Mouse (Mus musculus): ENCODE data around the gene Olfr1061. TPM values are rescaled to one million over a fixed set of nuclear protein-coding genes. Genes with fewer than 3 reads are reported as not detected.
"Not testable (repeated sequence)": the region's sequence is repeated elsewhere in the genome, so short reads cannot be mapped to it uniquely, and the experiment has no call there.

Olfr1061 gene
- polyA plus RNA-seq, 1 experiment from 2014 or later: not detected

DNA sequence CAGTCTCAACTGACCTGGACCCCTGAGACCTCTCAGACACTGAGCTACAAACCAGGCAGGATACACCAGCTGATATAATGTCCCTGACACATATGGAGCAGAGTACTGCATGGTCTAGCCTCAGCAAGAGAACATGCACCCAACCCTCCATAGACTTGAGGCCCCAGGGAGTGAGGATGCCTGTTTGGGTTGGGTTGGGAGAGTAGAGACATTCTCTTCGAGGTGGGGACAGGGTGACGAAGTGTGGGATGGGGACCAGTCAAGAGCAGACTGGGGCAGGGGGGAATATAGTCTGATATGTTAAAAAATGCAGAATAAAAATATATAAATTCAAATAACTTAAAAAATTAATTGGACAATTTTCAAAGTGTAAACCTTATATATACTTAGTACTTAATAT is 18.7 kb downstream of the Olfr1061 start:
- Histone ChIP-seq H3K4me1 (replicated peaks; ENCODE audit: insufficient read depth, low read length) (no peaks in the 10 kb centered on the region), H3K4me3 (replicated peaks; ENCODE audit: low read depth, low read length) (no peak overlapping the region), H3K9ac (ENCODE audit: low read depth, low read length) (no peak overlapping the region), H3K27me3 (ENCODE audit: insufficient read depth, low read length) (no peaks in the 10 kb centered on the region), H3K9me3 (replicated peaks; ENCODE audit: low read length) (no peaks in the 10 kb centered on the region), H3K27ac (no peak overlapping the region), H3K4me2 (ENCODE audit: low read length) (no peak overlapping the region), H3K36me3 (ENCODE audit: insufficient read depth, low read length) (no peaks in the 10 kb centered on the region)
- DNase-seq (ENCODE audit: low spot score): no peak
- WGBS: 83% methylated on average over 2 of the region's 2 CpGs
- ATAC-seq (replicated peaks; ENCODE audit: low FRiP score, low read depth): no peak; the same call in 1 of the 2 replicates
- no peak for TF ChIP-seq CTCF (IDR thresholded peaks at IDR 0.05; ENCODE audit: low read depth)

DNA sequence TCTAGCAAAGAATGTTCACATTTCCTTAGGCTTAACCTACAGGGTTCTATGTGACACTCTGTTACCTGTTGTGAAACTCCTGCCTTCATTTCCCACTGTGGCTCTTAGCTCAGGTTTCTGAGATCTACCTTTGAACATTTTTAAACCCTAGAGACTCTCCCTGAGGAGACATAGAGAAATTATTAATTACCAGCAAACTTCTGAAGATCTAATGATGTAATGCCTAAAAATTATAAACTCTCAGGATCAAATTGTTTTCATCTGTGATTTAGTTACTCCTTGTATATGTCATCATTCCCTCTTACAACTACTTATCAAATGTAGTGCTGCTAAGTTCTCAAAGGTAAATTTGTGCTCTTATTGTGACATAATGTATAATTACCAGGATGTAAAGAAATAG is 25.4 kb downstream of the Olfr1061 start, which contains the start of gene Olfr1058:
Gene Olfr1058 (minus strand): TSS at position 101 of the 400 bp plus-strand sequence.
- H3K4me1 ChIP-seq (replicated peaks; ENCODE audit: insufficient read depth, low read length); DNase-seq (ENCODE audit: low spot score); H3K4me2 ChIP-seq (ENCODE audit: low read length); H3K9me3 ChIP-seq (replicated peaks; ENCODE audit: low read length); H3K9ac ChIP-seq (ENCODE audit: low read depth, low read length); H3K4me3 ChIP-seq (replicated peaks; ENCODE audit: low read depth, low read length); H3K27ac ChIP-seq; ATAC-seq (replicated peaks; ENCODE audit: low FRiP score, low read depth); H3K27me3 ChIP-seq (ENCODE audit: insufficient read depth, low read length); H3K36me3 ChIP-seq (ENCODE audit: insufficient read depth, low read length): not testable (repeated sequence)

DNA sequence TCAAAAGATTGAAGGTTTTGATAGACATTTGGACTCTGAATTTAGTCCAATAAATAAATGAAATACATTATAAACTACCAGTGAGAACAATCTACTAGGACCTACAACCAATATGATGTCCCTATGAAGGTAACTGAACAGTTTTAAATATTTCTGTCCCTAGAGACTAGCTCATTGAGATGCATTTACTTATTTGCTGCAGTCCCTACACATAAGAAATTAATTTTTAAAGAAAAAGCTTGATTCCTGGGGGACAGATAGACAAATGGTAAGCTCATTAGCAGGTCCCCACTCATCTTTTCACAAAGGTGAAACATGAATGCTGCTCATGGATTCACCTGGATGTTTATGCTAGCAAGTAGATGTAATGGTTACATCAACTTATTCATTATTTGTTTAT is 35.6 kb downstream of the Olfr1061 start, which contains the start of gene Olfr1057:
Gene Olfr1057 (minus strand): TSS at position 101 of the 400 bp plus-strand sequence.
- Histone ChIP-seq H3K9ac (ENCODE audit: low read depth, low read length) (no peak within 1 kb of the TSS), H3K27me3 (ENCODE audit: insufficient read depth, low read length) (no peaks in the 10 kb centered on the region), H3K27ac (no peak within 1 kb of the TSS), H3K4me1 (replicated peaks; ENCODE audit: insufficient read depth, low read length) (no peaks in the 10 kb centered on the region), H3K9me3 (replicated peaks; ENCODE audit: low read length) (no peaks in the 10 kb centered on the region), H3K36me3 (ENCODE audit: insufficient read depth, low read length) (no peaks in the 10 kb centered on the region), H3K4me3 (replicated peaks; ENCODE audit: low read depth, low read length) (no peak within 1 kb of the TSS), H3K4me2 (ENCODE audit: low read length) (no peak within 1 kb of the TSS)
- ATAC-seq (replicated peaks; ENCODE audit: low FRiP score, low read depth) (no peak), DNase-seq (ENCODE audit: low spot score) (no peak)
- no peak for TF ChIP-seq CTCF (IDR thresholded peaks at IDR 0.05; ENCODE audit: low read depth)

DNA sequence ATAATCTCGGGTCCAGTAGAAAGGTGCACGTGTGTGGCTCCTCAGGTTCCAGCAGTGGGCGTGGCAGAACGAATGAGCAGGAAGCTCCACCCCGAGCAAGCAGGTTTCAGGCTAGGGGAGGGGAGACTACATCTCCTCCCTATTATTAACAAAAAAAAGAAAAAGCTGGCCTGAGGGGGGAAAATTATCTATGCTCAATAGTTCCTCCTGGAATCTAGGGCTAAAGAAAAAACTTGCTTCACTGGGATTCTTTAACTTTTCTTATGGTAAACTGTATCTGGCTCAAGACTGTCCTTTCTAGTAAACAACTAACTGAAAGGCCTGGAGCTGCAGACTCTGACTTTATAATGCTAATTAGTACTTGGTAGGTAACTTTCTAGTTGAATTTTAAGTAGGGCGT is 47.5 kb downstream of the Olfr1061 start:
- DNase-seq (ENCODE audit: low spot score); H3K4me2 ChIP-seq (ENCODE audit: low read length); H3K27ac ChIP-seq; H3K9me3 ChIP-seq (replicated peaks; ENCODE audit: low read length); ATAC-seq (replicated peaks; ENCODE audit: low FRiP score, low read depth); H3K36me3 ChIP-seq (ENCODE audit: insufficient read depth, low read length); H3K4me1 ChIP-seq (replicated peaks; ENCODE audit: insufficient read depth, low read length); H3K9ac ChIP-seq (ENCODE audit: low read depth, low read length); H3K27me3 ChIP-seq (ENCODE audit: insufficient read depth, low read length); H3K4me3 ChIP-seq (replicated peaks; ENCODE audit: low read depth, low read length): not testable (repeated sequence)
- no CpG with 5 or more reads among the region's 6 CpGs for WGBS

Other genes starting within 250 kb of the Olfr1061 start
- gene Olfr1043, start 246.5 kb downstream of the Olfr1061 start, polyA plus RNA-seq (2015; fragmentation: Nextera tagmentation; extraction: Ambion mirVana): not detected in 2 replicates
- gene Olfr1044, start 236.2 kb downstream of the Olfr1061 start, polyA plus RNA-seq (2015; fragmentation: Nextera tagmentation; extraction: Ambion mirVana): not detected in 2 replicates
- gene Olfr52, start 228.4 kb downstream of the Olfr1061 start, polyA plus RNA-seq (2015; fragmentation: Nextera tagmentation; extraction: Ambion mirVana): not detected in 2 replicates
- not detected in 2 replicates for gene Olfr1045, start 211.0 kb downstream of the Olfr1061 start, polyA plus RNA-seq (2015; fragmentation: Nextera tagmentation; extraction: Ambion mirVana)
- gene Olfr1046, start 194.7 kb downstream of the Olfr1061 start, polyA plus RNA-seq (2015; fragmentation: Nextera tagmentation; extraction: Ambion mirVana): not detected in 2 replicates
- gene Olfr1047, start 182.6 kb downstream of the Olfr1061 start, polyA plus RNA-seq (2015; fragmentation: Nextera tagmentation; extraction: Ambion mirVana): not detected in 2 replicates
- gene Olfr1048, start 173.8 kb downstream of the Olfr1061 start, polyA plus RNA-seq (2015; fragmentation: Nextera tagmentation; extraction: Ambion mirVana): not detected in 2 replicates
- gene Olfr1049, start 155.7 kb downstream of the Olfr1061 start, polyA plus RNA-seq (2015; fragmentation: Nextera tagmentation; extraction: Ambion mirVana): not detected in 2 replicates
- gene Olfr1051, start 135.0 kb downstream of the Olfr1061 start, polyA plus RNA-seq (2015; fragmentation: Nextera tagmentation; extraction: Ambion mirVana): not detected in 2 replicates
- gene Olfr1052, start 121.6 kb downstream of the Olfr1061 start, polyA plus RNA-seq (2015; fragmentation: Nextera tagmentation; extraction: Ambion mirVana): not detected in 2 replicates
- not detected in 2 replicates for gene Olfr1053, start 98.8 kb downstream of the Olfr1061 start, polyA plus RNA-seq (2015; fragmentation: Nextera tagmentation; extraction: Ambion mirVana)
- not detected in 2 replicates for gene Olfr1054, start 78.6 kb downstream of the Olfr1061 start, polyA plus RNA-seq (2015; fragmentation: Nextera tagmentation; extraction: Ambion mirVana)
- not detected in 2 replicates for gene Olfr1055, start 63.8 kb downstream of the Olfr1061 start, polyA plus RNA-seq (2015; fragmentation: Nextera tagmentation; extraction: Ambion mirVana)
- gene Olfr1056, start 51.6 kb downstream of the Olfr1061 start, polyA plus RNA-seq (2015; fragmentation: Nextera tagmentation; extraction: Ambion mirVana): not detected in 2 replicates
- not detected in 2 replicates for gene Olfr1057, start 35.7 kb downstream of the Olfr1061 start, polyA plus RNA-seq (2015; fragmentation: Nextera tagmentation; extraction: Ambion mirVana)
- not detected in 2 replicates for gene Olfr1058, start 25.5 kb downstream of the Olfr1061 start, polyA plus RNA-seq (2015; fragmentation: Nextera tagmentation; extraction: Ambion mirVana)
- not detected in 2 replicates for gene Olfr1062, start 12.7 kb upstream of the Olfr1061 start, polyA plus RNA-seq (2015; fragmentation: Nextera tagmentation; extraction: Ambion mirVana)
- not detected in 2 replicates for gene Olfr1065, start 36.5 kb upstream of the Olfr1061 start, polyA plus RNA-seq (2015; fragmentation: Nextera tagmentation; extraction: Ambion mirVana)
- gene Olfr1066, start 42.2 kb upstream of the Olfr1061 start, polyA plus RNA-seq (2015; fragmentation: Nextera tagmentation; extraction: Ambion mirVana): not detected in 2 replicates
- not detected in 2 replicates for gene Olfr228, start 73.3 kb upstream of the Olfr1061 start, polyA plus RNA-seq (2015; fragmentation: Nextera tagmentation; extraction: Ambion mirVana)
- not detected in 2 replicates for gene Olfr1076, start 94.4 kb upstream of the Olfr1061 start, polyA plus RNA-seq (2015; fragmentation: Nextera tagmentation; extraction: Ambion mirVana)
- not detected in 2 replicates for gene Olfr1079, start 128.4 kb upstream of the Olfr1061 start, polyA plus RNA-seq (2015; fragmentation: Nextera tagmentation; extraction: Ambion mirVana)
- gene Olfr1080, start 144.2 kb upstream of the Olfr1061 start, polyA plus RNA-seq (2015; fragmentation: Nextera tagmentation; extraction: Ambion mirVana): not detected in 2 replicates
- gene Olfr1082, start 184.9 kb upstream of the Olfr1061 start, polyA plus RNA-seq (2015; fragmentation: Nextera tagmentation; extraction: Ambion mirVana): not detected in 2 replicates
- not detected in 2 replicates for gene Olfr1084, start 225.7 kb upstream of the Olfr1061 start, polyA plus RNA-seq (2015; fragmentation: Nextera tagmentation; extraction: Ambion mirVana)
- not detected in 2 replicates for gene Olfr1085, start 248.0 kb upstream of the Olfr1061 start, polyA plus RNA-seq (2015; fragmentation: Nextera tagmentation; extraction: Ambion mirVana)